Mouse (Mus musculus) lung, embryonic 15.5 days (tissue): ENCODE data around the gene Tnfrsf9. TPM values are rescaled to one million over a fixed set of nuclear protein-coding genes. Genes with fewer than 3 reads are reported as not detected.
A peak's percentile ranks its signal among the peaks of the same experiment; 100 is the strongest.

Source experiments
- ATAC-seq: fragments of 200-750 bp; cut with Nextera tagmentation; 2 replicates; pipeline ENCODE4 v1.8.0; 2017; ENCODE audit warnings: moderate number of reproducible peaks, borderline replicate concordance; ENCODE audit not compliant: low FRiP score, low TSS enrichment; ENCODE audit errors: extremely low read depth
- H3K27ac ChIP-seq: fragments of 300-500 bp; sonication (generic); 2 replicates; pipeline ENCODE4 v1.5.1; 2015; ENCODE audit warnings: moderate library complexity, mild to moderate bottlenecking, inconsistent platforms
- H3K27me3 ChIP-seq: fragments of 300-500 bp; sonication (generic); 2 replicates; pipeline ENCODE4 v1.6.1; 2015; ENCODE audit warnings: inconsistent platforms
- H3K36me3 ChIP-seq: fragments of 300-500 bp; sonication (generic); 2 replicates; pipeline ENCODE4 v1.6.1; 2015; ENCODE audit warnings: inconsistent platforms
- H3K4me1 ChIP-seq: fragments of 300-500 bp; sonication (generic); 2 replicates; pipeline ENCODE4 v1.6.1; 2015; ENCODE audit warnings: inconsistent platforms
- H3K4me2 ChIP-seq: fragments of 300-500 bp; sonication (generic); 2 replicates; pipeline ENCODE4 v1.6.1; 2015; ENCODE audit warnings: inconsistent platforms, mild to moderate bottlenecking, moderate library complexity
- H3K4me3 ChIP-seq: fragments of 300-500 bp; sonication (generic); 2 replicates; pipeline ENCODE4 v1.5.1; 2015; ENCODE audit warnings: mild to moderate bottlenecking, inconsistent platforms
- H3K9ac ChIP-seq: fragments of 300-500 bp; sonication (generic); 2 replicates; pipeline ENCODE4 v1.6.1; 2015; ENCODE audit warnings: inconsistent platforms
- H3K9me3 ChIP-seq: fragments of 300-500 bp; sonication (generic); 2 replicates; pipeline ENCODE4 v1.6.1; 2016; ENCODE audit warnings: inconsistent platforms
- WGBS: fragments of 180-500 bp; shearing (Covaris S2); methylation state at CpG from one replicate; pipeline ENCODE4 v1.1.7; 2015; 5-methylcytosine and 5-hydroxymethylcytosine counted together
- polyA plus RNA-seq: library from polyadenylated mRNA; unstranded; fragments of >200 nt; fragmentation: Nextera tagmentation; extraction: Ambion mirVana; gene quantifications from 2 replicates; pipeline ENCODE4 v1.2.1, GENCODE M21; 2015

Gene Tnfrsf9
- 0.26 and 0.29 TPM in 2 replicates for polyA plus RNA-seq

DNA sequence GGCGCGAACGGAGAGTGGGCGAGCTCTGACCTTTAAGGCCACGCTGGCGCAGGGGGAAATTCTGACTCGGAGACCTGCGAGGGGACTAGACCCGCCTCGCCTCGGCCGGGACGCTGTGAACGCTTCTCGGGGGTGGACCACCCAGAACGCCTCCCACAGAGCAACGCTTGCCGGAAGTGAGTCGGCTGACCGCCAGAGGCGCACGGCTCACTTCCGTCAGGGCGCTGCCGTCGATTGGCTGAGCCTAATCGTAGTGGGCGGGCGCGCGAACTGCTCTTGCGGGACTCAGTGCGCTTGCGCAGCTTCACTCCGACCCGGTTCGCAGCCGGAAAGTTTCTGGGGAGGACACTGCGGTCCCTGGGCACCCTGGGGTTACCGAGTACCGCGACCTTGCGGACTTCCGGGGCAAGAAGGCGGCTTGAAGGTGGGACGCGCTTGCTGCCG is at the start of gene Tnfrsf9, which contains the start of gene Park7:
TSS of gene Tnfrsf9 (plus strand) at position 273 of the 444 bp plus-strand sequence.
TSS of gene Park7 (minus strand) at position 148 of the 444 bp plus-strand sequence.
- peak; percentile 88 for ATAC-seq
- WGBS = under 1% methylated on average over 48 of the region's 48 CpGs

DNA sequence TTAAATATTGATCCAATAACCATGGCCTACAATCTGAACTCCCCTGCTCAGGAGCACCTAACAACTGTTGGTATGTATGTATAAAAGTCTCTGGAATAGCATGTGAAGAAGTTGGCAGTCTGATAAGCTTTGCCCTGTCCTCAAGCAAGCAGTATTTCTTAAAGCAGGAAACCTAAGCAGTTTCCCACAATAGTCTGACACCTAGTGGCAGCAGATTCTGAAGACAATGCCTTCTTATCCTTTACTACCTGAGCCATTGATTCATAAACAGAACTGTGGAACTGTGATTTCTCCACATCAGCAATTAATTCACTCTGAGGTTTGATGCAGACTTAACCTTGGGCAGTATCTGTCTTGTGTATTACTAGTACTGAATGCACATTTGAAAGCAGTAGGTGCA is 49.0 kb upstream of the Tnfrsf9 start:
- H3K4me2 ChIP-seq = no peak overlapping the region
- peaks cover 45% of the 10 kb centered on the region for H3K4me1 ChIP-seq
- H3K27me3 ChIP-seq = no peaks in the 10 kb centered on the region
- no peaks in the 10 kb centered on the region for H3K9me3 ChIP-seq
- H3K36me3 ChIP-seq = peaks cover 34% of the 10 kb centered on the region
- no peak for ATAC-seq
- no peak overlapping the region for H3K9ac ChIP-seq
- H3K27ac ChIP-seq = no peak overlapping the region
- no peak overlapping the region for H3K4me3 ChIP-seq

More for the DNA sequence above, at the start of gene Tnfrsf9, which contains the start of gene Park7:
- peak within 1 kb of the TSS; percentile 57 for H3K4me2 ChIP-seq
- H3K9me3 ChIP-seq = no peaks in the 10 kb centered on the region
- peak within 1 kb of the TSS; percentile 64 for H3K4me3 ChIP-seq
- peak within 1 kb of the TSS; percentile 92 for H3K27ac ChIP-seq
- H3K27me3 ChIP-seq = no peaks in the 10 kb centered on the region
- H3K36me3 ChIP-seq = no peaks in the 10 kb centered on the region
- peaks cover 24% of the 10 kb centered on the region for H3K4me1 ChIP-seq
- peak within 1 kb of the TSS; percentile 76 for H3K9ac ChIP-seq

DNA sequence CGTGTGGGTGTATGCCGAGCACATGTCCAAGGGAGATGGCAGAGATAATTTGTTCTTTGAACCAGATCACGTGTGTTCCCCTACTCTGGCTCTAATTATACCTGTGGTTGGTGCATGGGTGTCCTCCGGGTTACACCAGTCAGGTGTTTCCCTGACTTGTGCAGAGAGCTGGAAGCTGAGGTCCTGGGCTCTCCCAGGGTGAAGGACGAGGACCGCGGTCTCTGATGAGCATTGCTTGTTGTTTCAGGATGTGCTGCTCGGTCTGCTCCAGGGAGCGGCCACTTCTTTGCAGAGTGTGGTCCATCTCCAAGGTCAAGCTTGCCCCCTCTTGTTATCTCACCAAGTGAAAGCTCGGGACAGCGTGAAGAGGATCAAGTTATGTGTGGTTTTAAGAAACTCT is 48.3 kb upstream of the Tnfrsf9 start:
- ATAC-seq = no peak
- 86% methylated on average over 11 of the region's 11 CpGs for WGBS
- no peaks in the 10 kb centered on the region for H3K9me3 ChIP-seq
- H3K4me2 ChIP-seq = no peak overlapping the region
- H3K9ac ChIP-seq = no peak overlapping the region
- H3K36me3 ChIP-seq = peaks cover 34% of the 10 kb centered on the region
- H3K4me1 ChIP-seq = peaks cover 45% of the 10 kb centered on the region
- no peaks in the 10 kb centered on the region for H3K27me3 ChIP-seq
- H3K27ac ChIP-seq = no peak overlapping the region
- H3K4me3 ChIP-seq = no peak overlapping the region

DNA sequence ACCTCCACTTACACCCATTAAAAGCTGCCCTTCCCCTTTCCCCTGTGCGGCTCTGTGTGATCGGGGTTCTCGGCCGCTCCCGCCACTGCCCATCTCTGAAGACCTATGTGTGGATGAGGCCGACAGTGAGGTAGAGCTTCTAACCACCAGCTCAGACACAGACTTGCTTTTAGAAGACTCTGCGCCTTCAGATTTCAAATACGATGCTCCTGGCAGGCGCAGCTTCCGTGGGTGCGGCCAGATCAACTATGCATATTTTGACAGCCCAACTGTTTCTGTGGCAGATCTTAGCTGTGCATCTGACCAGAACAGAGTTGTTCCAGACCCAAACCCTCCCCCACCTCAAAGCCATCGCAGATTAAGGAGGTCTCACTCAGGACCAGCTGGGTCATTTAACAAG is 47.9 kb upstream of the Tnfrsf9 start:
- Histone ChIP-seq H3K4me1 (peaks cover 46% of the 10 kb centered on the region), H3K27ac (no peak overlapping the region), H3K27me3 (no peaks in the 10 kb centered on the region), H3K4me3 (no peak overlapping the region), H3K36me3 (peaks cover 34% of the 10 kb centered on the region), H3K9me3 (no peaks in the 10 kb centered on the region), H3K9ac (no peak overlapping the region), H3K4me2 (no peak overlapping the region)
- WGBS = 89% methylated on average over 8 of the region's 12 CpGs
- no peak for ATAC-seq

DNA sequence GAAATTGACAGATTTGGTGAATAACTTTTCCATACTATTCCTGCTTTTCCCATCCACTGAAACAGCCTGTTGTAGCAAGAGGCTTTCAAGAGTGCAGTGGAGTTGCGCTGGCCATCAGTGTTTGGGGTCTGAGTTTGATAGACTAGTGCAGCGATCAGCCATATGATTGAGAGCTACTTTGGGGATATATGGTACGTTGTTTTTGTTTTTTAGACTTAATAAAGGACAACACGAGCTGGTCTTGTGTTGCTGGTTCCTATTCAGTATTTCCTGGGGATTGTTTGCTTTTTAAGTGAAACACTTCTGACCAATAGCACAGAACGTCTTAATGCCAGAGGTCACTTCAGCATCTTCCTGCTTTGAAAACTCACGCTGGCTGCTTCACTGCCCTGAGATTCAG is 46.2 kb upstream of the Tnfrsf9 start:
- 61% methylated on average over 6 of the region's 6 CpGs for WGBS
- H3K4me2 ChIP-seq = no peak overlapping the region
- no peak for ATAC-seq
- H3K9me3 ChIP-seq = no peaks in the 10 kb centered on the region
- no peak overlapping the region for H3K4me3 ChIP-seq
- peaks cover 34% of the 10 kb centered on the region for H3K36me3 ChIP-seq
- peaks cover 53% of the 10 kb centered on the region for H3K4me1 ChIP-seq
- H3K27ac ChIP-seq = no peak overlapping the region
- no peaks in the 10 kb centered on the region for H3K27me3 ChIP-seq
- H3K9ac ChIP-seq = no peak overlapping the region

DNA sequence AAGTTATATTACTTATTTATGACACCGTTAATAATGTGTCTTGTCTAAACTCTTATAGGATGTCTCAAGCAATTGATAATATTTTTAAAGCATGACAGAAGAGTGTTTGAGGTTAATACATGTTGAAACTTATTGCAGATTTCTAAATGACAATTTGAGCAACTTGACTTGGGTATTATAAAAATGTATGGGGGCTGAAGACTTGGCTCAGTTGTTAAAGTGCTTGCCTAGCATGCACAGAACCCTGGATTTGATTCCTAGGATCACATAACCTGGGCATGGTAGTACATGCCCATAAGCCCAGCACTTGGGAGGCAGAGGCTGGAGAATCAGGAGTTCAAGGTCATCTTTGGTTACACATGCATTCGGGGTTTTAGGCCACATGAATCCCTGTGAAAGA is 45.5 kb upstream of the Tnfrsf9 start:
- ATAC-seq = no peak
- Histone ChIP-seq H3K9ac (no peak overlapping the region), H3K27ac (no peak overlapping the region), H3K9me3 (no peaks in the 10 kb centered on the region), H3K36me3 (peaks cover 34% of the 10 kb centered on the region), H3K4me2 (no peak overlapping the region), H3K4me1 (peaks cover 49% of the 10 kb centered on the region), H3K27me3 (no peaks in the 10 kb centered on the region), H3K4me3 (no peak overlapping the region)
- whole genome bisulfite sequencing = 73% methylated on average over 2 of the region's 2 CpGs

DNA sequence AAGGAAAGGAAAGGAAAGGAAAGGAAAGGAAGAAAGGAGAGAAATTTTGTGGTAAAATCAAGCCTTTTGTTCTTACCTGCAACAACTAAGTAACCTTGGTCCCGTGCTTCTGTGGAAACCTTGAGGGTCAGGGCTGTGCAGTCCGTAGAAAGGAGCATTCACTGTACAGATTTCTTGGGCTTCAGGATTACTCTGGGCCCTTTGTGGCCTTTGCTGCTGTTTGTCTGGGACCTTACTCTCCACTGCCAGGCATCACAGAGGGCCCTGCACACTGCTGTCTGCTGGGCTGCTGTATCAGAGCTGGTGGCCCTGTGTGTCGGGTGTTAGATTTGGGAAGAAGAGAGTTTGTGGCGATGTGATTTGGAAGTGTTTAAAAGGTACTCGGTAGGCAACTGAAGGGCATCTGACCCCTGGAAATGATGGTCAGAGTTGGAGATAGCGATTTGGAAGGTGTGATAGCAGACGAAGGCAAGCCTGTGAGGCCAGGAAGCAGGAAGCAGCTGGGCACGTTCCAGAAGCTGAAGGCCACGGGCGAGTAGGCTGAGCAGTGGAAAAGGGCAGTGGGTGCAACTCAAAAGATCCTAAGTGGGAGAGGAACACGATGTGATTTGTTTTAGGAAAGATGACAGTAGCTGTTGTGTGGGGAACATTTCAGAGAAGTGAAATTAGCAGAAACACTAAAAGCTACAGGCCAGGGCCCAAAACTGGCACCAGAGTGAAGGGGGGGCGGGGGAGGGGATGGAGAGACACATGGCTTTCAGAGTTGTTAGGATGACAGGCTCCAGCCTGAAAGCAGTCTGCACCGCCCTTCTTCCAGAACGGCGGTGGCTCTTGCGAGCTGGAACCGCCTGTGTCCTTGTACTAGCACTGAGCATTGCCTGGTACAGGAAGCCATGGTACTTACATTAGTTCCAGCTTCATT is 44.8 kb upstream of the Tnfrsf9 start:
- no peak for ATAC-seq
- Histone ChIP-seq H3K9me3 (no peaks in the 10 kb centered on the region), H3K4me3 (no peak overlapping the region), H3K9ac (no peak overlapping the region), H3K4me1 (peaks cover 42% of the 10 kb centered on the region), H3K36me3 (peaks cover 34% of the 10 kb centered on the region), H3K27me3 (no peaks in the 10 kb centered on the region), H3K4me2 (no peak overlapping the region), H3K27ac (peak overlapping the region; percentile 83; the same call in 1 of the 2 replicates)
- WGBS = 40% methylated on average over 17 of the region's 17 CpGs

DNA sequence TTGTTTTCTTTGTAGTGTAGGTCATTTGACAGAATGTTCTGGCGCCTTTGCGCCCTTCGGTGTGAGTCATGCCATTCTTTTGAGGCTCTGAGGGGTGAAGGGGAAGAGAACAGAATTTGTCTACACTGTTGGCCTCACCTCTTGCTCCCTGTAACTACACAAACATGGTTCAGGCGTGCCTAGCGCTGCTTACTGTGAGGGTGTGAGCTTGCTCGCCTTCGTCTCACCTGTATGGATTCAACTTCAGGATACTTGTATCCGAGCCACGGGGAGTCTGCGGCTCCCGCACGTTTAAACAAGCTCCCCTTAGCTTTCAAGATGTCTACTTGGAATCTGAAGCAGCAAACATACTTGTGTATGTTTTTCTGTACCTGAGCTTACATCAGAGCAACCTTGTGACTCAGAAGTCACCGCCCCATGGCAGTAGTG is 43.4 kb upstream of the Tnfrsf9 start:
- Histone ChIP-seq H3K4me2 (no peak overlapping the region), H3K9ac (no peak overlapping the region), H3K9me3 (no peaks in the 10 kb centered on the region), H3K27me3 (no peaks in the 10 kb centered on the region), H3K4me1 (peaks cover 38% of the 10 kb centered on the region), H3K27ac (peak overlapping the region; percentile 83), H3K36me3 (peaks cover 23% of the 10 kb centered on the region), H3K4me3 (no peak overlapping the region)
- 63% methylated on average over 13 of the region's 13 CpGs for WGBS
- peak; percentile 41; the same call in 1 of the 2 replicates for ATAC-seq

DNA sequence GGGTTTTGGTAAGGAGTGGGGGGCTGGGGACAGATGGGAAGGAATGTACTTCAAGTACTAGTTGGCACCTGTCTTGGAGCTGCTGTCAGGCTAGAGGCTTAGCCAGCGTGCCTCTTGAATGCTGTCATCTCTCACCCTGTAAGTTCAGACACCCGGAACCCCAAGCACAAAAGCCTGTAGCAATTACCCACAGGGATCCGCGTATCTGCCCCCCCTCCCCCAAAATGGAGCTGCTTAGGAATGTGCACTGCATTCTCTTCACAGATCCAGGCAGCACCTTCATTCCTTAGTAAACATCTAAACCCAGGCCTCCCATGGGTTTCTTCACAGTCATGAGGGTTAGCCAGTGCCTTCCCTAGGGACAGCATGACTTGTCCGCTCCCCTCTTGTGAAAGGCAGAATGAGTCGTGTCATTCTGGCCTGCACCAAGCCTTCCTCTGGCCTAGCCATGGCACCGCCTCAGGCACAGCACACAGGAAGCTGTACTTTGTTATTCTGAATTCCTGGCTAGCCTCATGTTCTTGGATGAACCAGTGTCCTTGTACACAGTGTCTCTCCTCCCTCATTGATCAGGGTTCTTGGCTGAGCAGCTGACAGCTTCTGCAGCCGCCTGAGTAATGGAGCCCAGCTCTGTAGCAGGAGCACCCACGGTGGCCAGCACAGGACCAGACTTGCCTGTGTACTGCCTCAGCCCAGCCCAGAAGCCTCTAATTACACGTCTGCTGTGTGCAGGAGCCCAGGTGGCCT is 42.8 kb upstream of the Tnfrsf9 start:
- Histone ChIP-seq H3K4me2 (no peak overlapping the region), H3K36me3 (peaks cover 17% of the 10 kb centered on the region), H3K9ac (no peak overlapping the region), H3K27ac (peak overlapping the region; percentile 83), H3K9me3 (no peaks in the 10 kb centered on the region), H3K4me1 (peaks cover 38% of the 10 kb centered on the region), H3K27me3 (no peaks in the 10 kb centered on the region), H3K4me3 (no peak overlapping the region)
- ATAC-seq = peak; percentile 64
- 20% methylated on average over 10 of the region's 10 CpGs for WGBS

DNA sequence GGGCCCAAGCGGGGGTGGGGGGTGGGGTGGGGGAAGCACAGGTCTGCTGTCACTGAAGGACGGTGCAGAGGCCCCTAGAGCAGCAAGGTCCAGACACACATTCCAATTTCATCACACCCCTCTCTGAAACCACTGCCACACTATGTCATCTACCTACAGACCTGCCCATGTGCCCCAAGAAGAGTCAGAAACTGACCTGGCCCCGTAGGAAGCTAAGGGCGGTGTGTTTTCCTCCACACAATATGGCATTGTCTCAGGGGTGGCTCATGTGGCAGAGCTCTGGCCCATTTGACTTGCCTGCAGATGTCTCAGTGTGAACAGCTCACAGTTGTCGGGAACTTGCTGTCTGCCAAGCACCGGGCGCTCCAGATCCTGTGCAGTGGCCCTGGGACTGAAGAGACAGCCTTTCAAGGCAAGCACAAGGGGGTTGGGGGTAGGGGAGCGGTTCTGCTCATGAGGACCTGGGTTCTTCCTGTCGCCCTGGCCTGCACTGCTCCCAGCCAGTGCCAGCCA is 42.2 kb upstream of the Tnfrsf9 start:
- Histone ChIP-seq H3K27ac (peak overlapping the region; percentile 83), H3K27me3 (no peaks in the 10 kb centered on the region), H3K36me3 (peaks cover 11% of the 10 kb centered on the region; the same call in 1 of the 2 replicates), H3K4me2 (no peak overlapping the region), H3K4me1 (peaks cover 38% of the 10 kb centered on the region), H3K9ac (no peak overlapping the region), H3K9me3 (no peaks in the 10 kb centered on the region), H3K4me3 (no peak overlapping the region)
- peak; percentile 20; the same call in 1 of the 2 replicates for ATAC-seq
- WGBS = 35% methylated on average over 8 of the region's 9 CpGs

DNA sequence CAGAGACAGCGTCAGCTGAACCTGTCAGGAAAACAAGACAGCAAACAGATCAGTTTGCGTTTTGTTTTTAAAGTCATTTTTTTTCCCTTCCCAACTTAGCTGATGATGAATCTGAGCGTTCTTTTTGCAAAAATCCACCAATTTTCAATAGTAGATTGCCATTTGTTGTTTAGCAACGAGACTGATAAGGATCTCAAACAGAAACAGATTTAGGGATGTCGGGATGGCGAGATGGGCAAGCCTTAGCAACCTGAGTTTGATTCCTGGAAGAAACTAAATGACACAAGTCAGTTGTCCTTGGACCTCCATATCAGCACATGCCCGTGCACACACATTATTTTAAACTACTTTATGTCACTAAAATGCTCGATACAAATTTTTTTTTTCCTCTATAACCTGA is 41.7 kb upstream of the Tnfrsf9 start:
- peak overlapping the region; percentile 83 for H3K27ac ChIP-seq
- no peak overlapping the region for H3K4me2 ChIP-seq
- no peaks in the 10 kb centered on the region for H3K9me3 ChIP-seq
- H3K9ac ChIP-seq = no peak overlapping the region
- H3K4me1 ChIP-seq = peaks cover 38% of the 10 kb centered on the region
- H3K27me3 ChIP-seq = no peaks in the 10 kb centered on the region
- no peak overlapping the region for H3K4me3 ChIP-seq
- no peak for ATAC-seq
- WGBS = 63% methylated on average over 8 of the region's 8 CpGs
- H3K36me3 ChIP-seq = peaks cover 6% of the 10 kb centered on the region; the same call in 1 of the 2 replicates
